Mouse (Mus musculus): ENCODE results near the gene Nanos2.

Nanos2 gene

DNA sequence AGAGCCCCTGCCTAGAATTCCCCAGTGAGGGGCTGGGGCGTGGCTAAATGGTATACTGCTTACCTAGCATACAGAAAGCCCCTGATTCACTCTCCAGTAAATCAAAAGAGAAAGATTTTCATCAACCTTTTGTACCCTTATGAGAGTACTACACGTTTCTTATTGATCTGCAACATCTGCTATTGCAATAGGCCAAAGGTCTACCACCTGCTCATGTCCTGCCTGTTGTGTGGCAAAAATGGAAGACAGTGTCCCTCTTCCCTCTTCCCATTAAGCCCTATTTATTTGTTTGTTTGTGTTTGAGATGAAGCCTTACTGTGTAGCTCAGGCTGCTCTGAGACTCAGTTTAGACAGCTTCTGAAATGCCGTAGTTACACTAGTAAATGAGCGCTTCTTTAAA, 28.8 kb downstream of the Nanos2 start:
- no peak for DNase-seq (ENCODE audit: low spot score in 2 of 2)

DNA sequence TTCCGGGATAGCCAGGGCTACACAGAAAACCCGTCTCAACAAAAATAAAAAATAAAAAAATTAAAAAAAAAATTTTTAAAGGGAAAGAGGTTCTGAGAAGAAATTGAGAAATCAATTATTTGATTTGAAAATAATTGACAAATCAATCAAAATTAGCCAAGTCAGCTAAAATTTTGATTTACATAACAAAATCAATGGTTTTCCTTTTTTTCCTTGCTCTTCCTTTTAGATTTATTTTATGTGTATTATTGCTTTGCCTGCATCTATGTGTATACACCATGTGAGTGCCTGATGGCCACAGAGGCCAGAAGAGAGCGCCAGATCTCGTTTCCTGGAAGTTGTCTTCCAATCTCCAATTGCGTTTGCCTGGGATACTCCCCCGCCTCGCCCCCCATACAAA, 30.7 kb downstream of the Nanos2 start:
- no peak for DNase-seq (ENCODE audit: low spot score in 2 of 2)

DNA sequence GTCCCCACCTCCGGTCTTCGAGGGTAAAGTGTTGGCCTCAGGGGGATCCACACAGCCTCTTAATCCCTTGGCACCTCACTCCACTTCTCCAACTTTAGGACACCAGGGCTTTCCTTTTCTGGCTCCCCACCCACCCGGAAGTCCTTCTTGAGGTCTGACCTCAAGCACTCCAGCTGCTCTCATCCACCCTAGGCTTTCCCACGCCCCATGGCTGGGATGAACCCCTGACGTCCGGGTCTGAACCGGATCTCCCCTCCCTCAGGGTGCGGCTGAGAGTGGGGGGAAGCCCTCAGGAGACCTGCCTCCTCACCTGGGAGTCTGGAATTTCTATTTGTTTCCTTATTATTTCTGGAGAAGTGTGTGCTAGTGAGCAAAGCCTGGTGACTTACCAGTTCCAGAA, 33.8 kb downstream of the Nanos2 start:
- DNase-seq (ENCODE audit: low spot score in 2 of 2): no peak

DNA sequence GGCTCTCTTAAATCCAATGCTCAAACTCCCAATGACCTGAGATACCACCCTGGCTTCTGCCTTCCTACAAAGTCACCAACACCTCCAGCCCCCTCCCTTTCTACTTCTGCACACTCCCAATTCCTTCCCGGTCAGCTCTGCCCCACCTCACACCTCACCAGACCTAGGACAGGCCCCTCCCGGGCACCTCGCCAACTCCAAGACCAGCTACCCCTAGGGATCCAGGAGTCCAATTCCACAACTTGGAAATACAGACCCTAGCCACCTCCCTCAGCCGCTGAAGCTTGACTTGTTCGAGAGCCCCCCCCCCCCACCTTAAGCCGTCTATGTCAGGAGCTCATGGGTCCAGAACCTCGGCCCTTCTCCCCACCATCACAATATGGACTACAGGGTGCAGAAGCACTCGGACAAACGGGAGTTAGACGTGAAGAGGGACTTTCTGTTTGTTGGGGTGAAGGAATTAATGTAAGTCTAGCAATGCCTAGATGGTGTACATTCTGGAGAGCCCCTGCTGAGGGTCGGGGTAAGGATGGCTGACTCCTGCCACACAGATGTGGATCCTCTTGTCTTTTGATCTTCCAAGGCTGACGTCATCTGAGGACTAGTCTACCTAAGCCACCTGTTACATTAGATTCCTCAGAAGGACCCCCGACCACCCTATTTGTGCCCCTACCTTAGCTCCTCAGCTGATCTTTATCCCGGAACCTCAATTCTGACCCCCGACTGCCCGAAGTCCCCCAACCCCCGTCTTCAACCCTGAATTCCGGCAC, 35.2 kb downstream of the Nanos2 start:
- no peak for DNase-seq (ENCODE audit: low spot score in 2 of 2)

DNA sequence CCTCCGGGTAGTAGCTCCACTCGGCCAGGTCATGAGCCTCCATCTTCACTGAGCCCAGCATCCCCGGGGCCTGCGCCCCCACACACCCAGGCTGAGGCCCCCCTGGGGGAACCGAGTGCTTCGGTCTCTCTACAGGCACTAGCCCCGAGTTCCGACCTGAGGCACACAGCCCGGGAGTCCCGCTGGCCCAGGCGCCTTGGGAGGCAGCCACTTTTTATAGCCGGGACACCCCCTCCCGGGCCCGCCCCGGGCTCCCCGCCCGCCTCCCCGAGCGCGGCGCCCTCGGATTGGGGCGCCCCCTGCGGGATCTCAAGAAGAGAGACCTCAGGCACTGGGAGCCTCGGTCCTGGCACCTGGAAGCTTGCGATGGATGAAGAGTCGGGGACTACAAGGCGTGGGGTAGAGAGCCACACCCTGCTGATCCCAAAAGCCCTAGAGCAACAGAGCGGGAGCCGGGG, 36.2 kb downstream of the Nanos2 start, which contains the start of gene Foxa3:
TSS of gene Foxa3 (minus strand) at position 182 of the 458 bp plus-strand sequence.
- peak in 1 of 2 experiments; percentile 26 for DNase-seq (ENCODE audit: low spot score in 2 of 2)

DNA sequence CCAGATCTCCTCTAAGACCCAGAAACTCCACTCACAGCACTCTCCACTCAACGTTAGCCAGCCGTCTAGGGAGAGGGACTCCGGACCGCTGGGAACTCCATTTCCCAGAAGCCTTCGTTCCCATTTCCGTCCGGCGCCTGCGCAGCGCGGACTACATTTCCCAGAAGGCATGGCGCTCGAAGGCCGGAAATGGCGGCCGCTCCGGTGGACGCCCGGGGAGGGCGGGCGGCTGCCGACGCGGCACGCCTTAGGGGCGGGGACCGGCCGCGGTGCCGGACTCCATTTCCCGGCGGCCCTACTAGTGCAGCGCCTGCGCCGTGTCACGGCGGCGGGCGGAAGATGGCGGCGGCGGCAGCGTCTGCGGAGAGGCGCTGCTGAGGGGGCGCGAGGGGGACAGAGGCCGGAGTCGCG, 36.9 kb downstream of the Nanos2 start, which contains the start of gene Sympk:
TSS of gene Sympk (plus strand) at position 282 of the 411 bp plus-strand sequence.
- DNase-seq (ENCODE audit: low spot score in 2 of 2): peak; percentile 95 to 96

DNA sequence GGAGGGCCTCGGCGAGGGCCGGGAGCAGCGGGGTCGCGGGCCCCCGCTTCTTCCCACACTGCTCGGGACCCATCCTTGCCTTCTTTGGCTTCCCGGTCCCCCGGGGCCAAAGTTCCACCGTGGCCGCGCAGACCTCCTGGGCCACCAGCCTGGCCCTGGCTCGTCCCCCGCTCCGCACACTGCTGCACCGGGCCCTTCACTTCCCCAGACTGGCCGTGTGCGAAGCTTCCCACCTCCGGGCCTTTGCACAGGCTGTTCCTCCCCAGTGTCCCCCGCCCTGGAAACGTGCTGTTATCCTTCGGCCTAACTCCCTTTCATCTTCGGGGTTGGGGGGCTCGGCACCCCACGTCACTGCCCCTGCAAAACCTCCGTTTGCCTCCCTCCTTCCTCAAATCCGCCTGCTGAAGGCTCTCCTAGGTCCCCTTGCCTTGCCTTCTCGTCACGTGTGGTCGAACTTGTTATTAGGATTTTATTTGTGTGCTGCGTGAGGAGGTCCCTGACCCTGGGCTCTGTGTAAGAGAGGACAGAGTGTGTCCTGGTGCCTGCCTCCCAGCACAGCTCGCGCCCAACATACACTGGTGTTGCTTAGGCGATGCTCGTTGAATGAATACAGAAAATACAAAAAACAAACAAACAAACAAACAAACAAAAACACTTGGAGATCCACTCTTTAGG, 37.5 kb downstream of the Nanos2 start:
- peak in 1 of 2 experiments; percentile 16 for DNase-seq (ENCODE audit: low spot score in 2 of 2)

DNA sequence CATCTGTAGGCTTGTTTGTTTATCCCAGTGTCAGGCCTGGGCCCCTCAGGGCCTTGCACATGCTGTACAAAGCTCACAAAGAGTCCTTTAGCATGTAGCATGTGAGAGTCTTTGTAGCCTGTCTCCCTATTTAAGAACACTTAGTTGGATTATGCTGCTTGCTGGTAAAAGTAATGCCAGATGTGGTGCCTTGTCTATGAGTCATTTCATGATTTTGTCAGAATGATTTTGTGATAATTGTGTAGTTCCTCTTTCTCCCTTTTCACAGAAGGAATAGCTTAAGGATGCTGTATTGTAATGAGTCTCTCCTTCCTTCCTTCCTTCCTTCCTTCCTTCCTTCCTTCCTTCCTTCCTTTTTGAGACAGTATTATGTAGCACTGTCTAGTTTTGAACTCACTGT, 40.9 kb downstream of the Nanos2 start:
- no peak for DNase-seq (ENCODE audit: low spot score in 2 of 2)

DNA sequence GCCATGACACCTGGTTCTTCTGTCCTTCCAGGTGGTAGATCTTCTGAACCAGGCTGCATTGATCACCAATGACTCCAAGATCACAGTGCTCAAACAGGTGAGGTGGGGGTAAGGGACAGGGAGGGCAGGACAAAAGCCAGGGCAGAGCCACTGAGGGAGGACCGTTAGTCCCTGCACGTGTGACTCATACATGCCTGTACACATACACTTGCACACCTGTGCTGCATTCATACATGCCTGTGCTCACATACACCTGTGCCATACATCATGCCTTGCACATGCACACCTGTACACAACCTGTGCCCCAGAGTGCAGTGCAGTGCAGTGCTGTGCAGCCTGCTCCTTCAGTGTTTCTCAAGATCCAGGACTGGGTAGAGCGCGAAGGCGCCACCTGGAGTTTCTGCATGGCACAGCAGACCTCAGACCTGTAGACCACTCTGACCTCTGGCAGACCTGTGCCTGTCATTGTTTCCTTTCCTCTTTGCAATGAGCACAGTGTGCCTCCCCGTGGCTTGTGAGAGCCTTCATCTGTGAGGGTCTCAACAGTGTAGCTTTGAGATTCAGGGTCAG, 42.0 kb downstream of the Nanos2 start:
- peak; percentile 43 to 65 for DNase-seq (ENCODE audit: low spot score in 2 of 2)

DNA sequence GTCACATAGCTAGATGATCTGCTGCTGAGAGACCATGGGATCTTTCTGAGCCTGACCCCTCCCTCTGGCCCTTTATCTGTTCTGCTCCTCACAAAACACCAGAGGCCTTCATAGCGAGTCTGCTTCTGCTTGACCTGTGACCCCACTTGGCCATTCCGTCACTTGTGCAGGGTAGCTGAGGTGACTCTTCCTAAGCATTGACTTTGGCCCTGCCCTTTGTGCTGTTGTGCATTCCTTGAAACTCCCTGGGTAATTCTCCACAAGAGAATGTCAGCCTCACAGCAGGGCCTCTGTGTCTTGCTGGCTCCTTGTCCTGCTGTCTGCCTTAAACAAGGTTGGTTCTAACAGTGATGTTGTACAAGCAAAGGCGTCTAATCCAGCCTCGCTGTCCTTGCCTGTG, 44.4 kb downstream of the Nanos2 start:
- DNase-seq (ENCODE audit: low spot score in 2 of 2): no peak

All from natural killer cell, adult 2 months (primary cell).